Mouse (Mus musculus) testis, adult 2 months (tissue): Measurements from ENCODE around the gene Mink1. TPM values are rescaled to one million over a fixed set of nuclear protein-coding genes. Genes with fewer than 3 reads are reported as not detected.

Experiments used
- H3K27ac ChIP-seq: fragments of 200-500 bp; 2 replicates; pipeline ENCODE4 v1.5.1; 2012; ENCODE audit warnings: low read depth, low read length; ENCODE audit not compliant: control insufficient read depth, insufficient read depth
- H3K27me3 ChIP-seq: fragments of 200-500 bp; 2 replicates; pipeline ENCODE4 v1.6.1; 2012; ENCODE audit warnings: mild to moderate bottlenecking, low read length, moderate library complexity; ENCODE audit not compliant: control insufficient read depth, insufficient read depth
- H3K36me3 ChIP-seq: fragments of 200-500 bp; 2 replicates; pipeline ENCODE4 v1.6.1; 2012; ENCODE audit warnings: mild to moderate bottlenecking, low read length; ENCODE audit not compliant: control insufficient read depth, insufficient read depth
- H3K4me1 ChIP-seq: fragments of 200-500 bp; 2 replicates; pipeline ENCODE4 v1.6.1; 2012; ENCODE audit warnings: low read length; ENCODE audit not compliant: control insufficient read depth, insufficient read depth
- H3K4me3 ChIP-seq: fragments of 200-500 bp; 2 replicates; pipeline ENCODE4 v1.5.1; 2012; ENCODE audit warnings: low read depth, mild to moderate bottlenecking, low read length, moderate library complexity, mixed read lengths; ENCODE audit not compliant: control insufficient read depth
- CTCF ChIP-seq: fragments of 200-500 bp; IDR thresholded peaks from 2 replicates; pipeline ENCODE4 v1.5.1; 2012; ENCODE audit warnings: low read depth, mild to moderate bottlenecking, inconsistent platforms, low read length, moderate library complexity; ENCODE audit not compliant: control insufficient read depth, insufficient read depth, insufficient replicate concordance
- POLR2A ChIP-seq: fragments of 200-500 bp; IDR thresholded peaks from 2 replicates; pipeline ENCODE4 v1.6.1; 2012; ENCODE audit warnings: low read depth, mild to moderate bottlenecking, inconsistent platforms, low read length, moderate library complexity; ENCODE audit not compliant: control insufficient read depth
- polyA plus RNA-seq: library from polyadenylated mRNA; depleted of rRNA; stranded (reverse); fragments of >200 nt; gene quantifications from 2 replicates; pipeline ENCODE4 v1.2.3, GENCODE M21; 2012

Mink1 gene
- polyA plus RNA-seq, 1 experiment, result 18.4 TPM

- Histone ChIP-seq H3K27ac (no peak within 1 kb of the TSS), H3K4me1 (peaks cover 6% of the 10 kb centered on the region), H3K36me3 (no peaks in the 10 kb centered on the region), H3K4me3 (peak within 1 kb of the TSS; percentile 71), H3K27me3 (no peaks in the 10 kb centered on the region)
- no peak for TF ChIP-seq POLR2A
- TF ChIP-seq CTCF, result peak; percentile 37; the same call in 1 of the 2 replicates
Observed at GRCm38 (mm10) chr11:70539877-70540587, 22.6 kb upstream of the Mink1 start, which contains the start of gene Pld2. Gene Pld2 (plus strand): TSS chr11:70540064.

- no peaks in the 10 kb centered on the region for H3K27me3 ChIP-seq
- H3K4me1 ChIP-seq, result peaks cover 6% of the 10 kb centered on the region
- TF ChIP-seq POLR2A, result no peak
- no peak for TF ChIP-seq CTCF
- H3K36me3 ChIP-seq, result no peaks in the 10 kb centered on the region
- no peak overlapping the region for H3K27ac ChIP-seq
- no peak overlapping the region for H3K4me3 ChIP-seq
Observed at GRCm38 (mm10) chr11:70540928-70541327, 21.8 kb upstream of the Mink1 start.

- TF ChIP-seq CTCF (no peak), POLR2A (no peak)
- Histone ChIP-seq H3K4me3 (no peak overlapping the region), H3K4me1 (peaks cover 6% of the 10 kb centered on the region), H3K27ac (no peak overlapping the region), H3K36me3 (no peaks in the 10 kb centered on the region), H3K27me3 (no peaks in the 10 kb centered on the region)
Observed at GRCm38 (mm10) chr11:70541415-70541814, 21.3 kb upstream of the Mink1 start.

GRCm38 (mm10) chr11:70544496-70544895 lies 18.2 kb upstream of the Mink1 start:
- TF ChIP-seq CTCF (no peak), POLR2A (no peak)
- Histone ChIP-seq H3K36me3 (no peaks in the 10 kb centered on the region), H3K27me3 (no peaks in the 10 kb centered on the region), H3K27ac (no peak overlapping the region), H3K4me1 (peaks cover 6% of the 10 kb centered on the region), H3K4me3 (no peak overlapping the region)

- no peaks in the 10 kb centered on the region for H3K36me3 ChIP-seq
- H3K4me3 ChIP-seq, result no peak overlapping the region
- H3K27ac ChIP-seq, result no peak overlapping the region
- no peaks in the 10 kb centered on the region for H3K27me3 ChIP-seq
- TF ChIP-seq POLR2A (no peak), CTCF (no peak)
- no peaks in the 10 kb centered on the region for H3K4me1 ChIP-seq
Observed at GRCm38 (mm10) chr11:70551526-70551925, 11.2 kb upstream of the Mink1 start.

- Histone ChIP-seq H3K4me3 (no peak overlapping the region), H3K4me1 (no peaks in the 10 kb centered on the region), H3K27ac (no peak overlapping the region), H3K27me3 (no peaks in the 10 kb centered on the region), H3K36me3 (no peaks in the 10 kb centered on the region)
- TF ChIP-seq POLR2A (no peak), CTCF (no peak)
Observed at GRCm38 (mm10) chr11:70553940-70554339, 8.7 kb upstream of the Mink1 start.

GRCm38 (mm10) chr11:70557545-70557944 lies 5.1 kb upstream of the Mink1 start:
- no peak for TF ChIP-seq POLR2A
- TF ChIP-seq CTCF, result no peak
- Histone ChIP-seq H3K36me3 (no peaks in the 10 kb centered on the region), H3K27ac (no peak overlapping the region), H3K4me1 (peaks cover 6% of the 10 kb centered on the region), H3K27me3 (no peaks in the 10 kb centered on the region), H3K4me3 (no peak overlapping the region)
